Mouse (Mus musculus): ENCODE data around the gene Hydin. TPM values are rescaled to one million over a fixed set of nuclear protein-coding genes. Genes with fewer than 3 reads are reported as not detected.
"Not testable (repeated sequence)": the region's sequence is repeated elsewhere in the genome, so short reads cannot be mapped to it uniquely, and the experiment has no call there.

Gene Hydin
- total RNA-seq, 2 experiments from 2014 or later, result 0.14 to 0.17 TPM

- no peak for DNase-seq
- intact Hi-C loops (cut with DNase I), result no loop called here
These were observed 57.3 kb downstream of the Hydin start for GRCm38 (mm10) chr8:110323981-110324574.

GRCm38 (mm10) chr8:110327120-110327519, 60.3 kb downstream of the Hydin start:
- DNase-seq; intact Hi-C loops (cut with DNase I): not testable (repeated sequence)

GRCm38 (mm10) chr8:110333376-110333775, 66.6 kb downstream of the Hydin start:
- intact Hi-C loops (cut with DNase I), result no loop called here
- DNase-seq, result no peak

GRCm38 (mm10) chr8:110339447-110339846, 72.7 kb downstream of the Hydin start:
- intact Hi-C loops (cut with DNase I), result no loop called here
- no peak for DNase-seq

GRCm38 (mm10) chr8:110340090-110340703, 73.4 kb downstream of the Hydin start:
- intact Hi-C loops (cut with DNase I), result no loop called here
- no peak for DNase-seq

GRCm38 (mm10) chr8:110345697-110346394, 79.1 kb downstream of the Hydin start:
- DNase-seq, result no peak
- intact Hi-C loops (cut with DNase I), result no loop called here

GRCm38 (mm10) chr8:110346915-110347314, 80.1 kb downstream of the Hydin start:
- DNase-seq, result no peak
- intact Hi-C loops (cut with DNase I), result no loop called here

GRCm38 (mm10) chr8:110350725-110351124, 83.9 kb downstream of the Hydin start:
- intact Hi-C loops (cut with DNase I), result no loop called here
- DNase-seq, result no peak

GRCm38 (mm10) chr8:110351909-110352308, 85.1 kb downstream of the Hydin start:
- no peak for DNase-seq
- intact Hi-C loops (cut with DNase I), result no loop called here

GRCm38 (mm10) chr8:110362975-110363374, 96.2 kb downstream of the Hydin start:
- DNase-seq, result no peak
- intact Hi-C loops (cut with DNase I), result no loop called here

- no peak for DNase-seq
- intact Hi-C loops (cut with DNase I), result no loop called here
These were observed 106.1 kb downstream of the Hydin start for GRCm38 (mm10) chr8:110372836-110373235.

GRCm38 (mm10) chr8:110373695-110374094, 106.9 kb downstream of the Hydin start:
- DNase-seq, result no peak
- intact Hi-C loops (cut with DNase I), result no loop called here

GRCm38 (mm10) chr8:110382751-110383150, 116.0 kb downstream of the Hydin start:
- intact Hi-C loops (cut with DNase I), result no loop called here
- DNase-seq, result no peak

GRCm38 (mm10) chr8:110384632-110385031, 117.9 kb downstream of the Hydin start:
- intact Hi-C loops (cut with DNase I); DNase-seq: not testable (repeated sequence)

- intact Hi-C loops (cut with DNase I), result no loop called here
- DNase-seq, result no peak
These were observed 128.9 kb downstream of the Hydin start for GRCm38 (mm10) chr8:110395656-110396055.

GRCm38 (mm10) chr8:110400536-110400935, 133.8 kb downstream of the Hydin start:
- intact Hi-C loops (cut with DNase I), result no loop called here
- no peak for DNase-seq

- no peak for DNase-seq
- intact Hi-C loops (cut with DNase I), result no loop called here
These were observed 135.5 kb downstream of the Hydin start for GRCm38 (mm10) chr8:110402311-110402710.

- intact Hi-C loops (cut with DNase I), result no loop called here
- no peak for DNase-seq
These were observed 137.7 kb downstream of the Hydin start for GRCm38 (mm10) chr8:110404516-110404915.

- intact Hi-C loops (cut with DNase I), result no loop called here
- no peak for DNase-seq
These were observed 148.3 kb downstream of the Hydin start for GRCm38 (mm10) chr8:110415121-110415520.

- no peak for DNase-seq
- intact Hi-C loops (cut with DNase I), result no loop called here
These were observed 150.2 kb downstream of the Hydin start for GRCm38 (mm10) chr8:110416931-110417330.

- no peak for DNase-seq
- intact Hi-C loops (cut with DNase I), result no loop called here
These were observed 151.0 kb downstream of the Hydin start for GRCm38 (mm10) chr8:110417801-110418200.

GRCm38 (mm10) chr8:110419711-110420110, 152.9 kb downstream of the Hydin start:
- intact Hi-C loops (cut with DNase I), result no loop called here
- no peak for DNase-seq
